Mouse (Mus musculus): Measurements from ENCODE around the gene Lrmda.

The Lrmda gene

DNA sequence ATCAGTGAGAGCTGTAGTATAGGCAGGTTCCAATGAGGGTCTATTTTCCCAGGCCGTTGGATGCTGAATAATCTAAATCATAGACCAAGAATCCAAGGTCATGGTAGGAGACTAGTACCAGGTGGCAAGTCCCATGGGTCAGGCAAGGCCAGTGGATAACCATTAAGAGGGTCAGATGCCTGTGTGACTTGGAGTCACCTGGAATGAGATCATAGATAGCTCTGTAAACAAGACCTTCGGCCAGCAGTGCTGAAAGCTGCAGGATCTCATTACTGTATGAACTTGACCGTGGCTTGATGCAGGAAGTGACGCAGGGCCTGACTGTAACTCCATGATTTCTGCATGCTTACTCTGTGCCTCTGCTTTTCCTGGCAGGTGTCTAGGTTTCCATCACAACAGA lies 402.2 kb downstream of the Lrmda start:
- no peak for DNase-seq (ENCODE audit: low read depth)

DNA sequence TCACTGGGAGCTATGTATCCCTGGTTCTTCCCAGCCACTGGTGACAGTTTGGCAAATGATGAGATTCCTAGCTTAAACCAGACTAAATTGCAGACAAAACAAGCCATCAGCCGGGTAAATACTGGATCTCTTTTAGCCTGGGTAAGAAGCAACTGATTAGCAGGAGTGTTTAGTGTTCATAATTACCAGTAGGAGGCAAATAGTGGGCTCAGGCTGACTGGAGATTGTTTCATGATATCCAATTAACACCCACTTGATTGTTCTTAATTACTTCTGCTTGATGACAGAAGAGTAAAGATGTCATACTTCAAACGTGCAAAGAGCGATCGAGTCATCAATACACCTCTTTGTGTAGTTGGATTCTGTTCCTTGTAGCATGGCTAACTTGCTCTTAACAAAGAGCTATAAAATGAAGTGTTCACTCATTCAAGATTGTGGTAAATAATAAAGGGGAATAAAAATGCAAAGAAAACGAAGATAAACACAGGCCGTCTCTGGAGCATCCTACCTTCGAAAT lies 405.6 kb downstream of the Lrmda start:
- no peak for DNase-seq (ENCODE audit: low read depth)

DNA sequence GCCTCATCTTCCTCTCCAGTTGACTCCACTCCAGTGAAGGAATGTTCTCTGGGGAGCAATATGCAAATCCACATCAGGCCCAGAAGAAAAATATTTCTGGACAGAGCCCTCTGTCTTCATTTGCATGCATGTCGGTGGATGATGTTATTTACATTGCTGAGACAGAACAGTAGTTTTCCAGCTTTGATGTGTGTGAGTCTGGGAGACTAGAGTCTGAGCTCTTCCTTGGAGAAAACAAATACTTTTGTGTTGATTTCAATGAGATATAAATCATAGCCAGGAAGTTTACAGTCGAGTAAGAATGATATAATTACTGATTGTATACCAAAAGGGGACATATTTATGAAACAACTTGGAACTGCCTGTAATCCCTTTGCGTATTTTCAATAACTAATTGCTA lies 415.9 kb downstream of the Lrmda start:
- no peak for DNase-seq (ENCODE audit: low read depth)

DNA sequence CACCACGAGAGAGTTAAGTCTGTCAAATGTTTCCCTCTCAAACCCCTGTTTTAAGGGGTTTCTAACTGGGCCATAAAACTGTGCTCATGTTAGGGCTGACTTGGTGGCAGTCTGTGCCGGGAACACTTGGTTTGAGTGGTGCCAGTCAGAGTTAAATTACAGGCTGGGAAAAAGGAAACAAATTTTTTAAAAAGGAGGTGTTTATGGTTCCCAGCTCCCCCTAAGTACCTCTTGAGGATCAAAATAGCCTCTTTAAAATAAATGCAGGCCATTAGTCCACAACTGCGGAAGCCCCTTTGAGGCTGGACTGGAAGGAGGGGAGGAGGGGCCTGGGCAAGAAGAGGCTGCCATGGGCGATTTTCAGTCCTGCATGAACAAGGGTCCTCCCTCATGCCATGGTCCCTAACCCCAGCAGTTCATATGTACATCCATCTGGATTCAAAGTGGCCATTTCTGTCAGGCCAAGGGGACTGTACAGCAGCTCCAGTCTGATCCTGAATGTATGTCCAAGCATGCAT lies 416.4 kb downstream of the Lrmda start:
- no peak for DNase-seq (ENCODE audit: low read depth)

DNA sequence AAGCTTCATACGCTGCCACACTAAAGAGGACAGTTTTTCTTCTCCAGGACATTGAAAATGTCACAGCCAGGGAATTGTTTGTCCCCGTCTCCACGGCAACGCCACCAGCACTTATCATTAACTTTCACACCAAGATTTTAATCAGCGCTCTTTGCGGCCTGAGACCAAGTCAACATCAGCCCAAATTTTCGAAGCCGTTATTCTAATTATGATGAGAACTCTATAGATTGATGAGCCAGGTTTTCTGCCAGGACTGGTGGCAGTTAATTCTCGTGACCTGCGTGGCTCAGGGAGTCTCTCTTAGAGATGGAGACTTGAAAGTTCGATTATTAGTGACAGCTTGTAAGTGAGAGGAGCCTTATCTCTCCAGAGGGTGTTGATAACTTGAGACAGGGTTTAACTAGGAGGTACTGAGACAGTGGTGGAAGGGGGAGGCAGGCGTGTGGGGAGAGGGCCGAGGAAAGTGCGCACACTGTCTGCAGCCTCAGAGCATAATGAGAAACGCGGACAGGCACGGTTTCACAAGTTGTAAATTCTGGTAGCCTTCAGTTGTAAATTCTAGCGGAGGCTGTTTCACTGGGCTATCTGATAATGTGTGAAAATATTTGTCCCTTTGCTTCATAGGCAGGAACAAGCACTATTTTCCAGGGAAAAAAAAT lies 421.0 kb downstream of the Lrmda start:
- no peak for DNase-seq (ENCODE audit: low read depth)

GRCm38 (mm10) chr14:22441859-22442447 lies 422.4 kb downstream of the Lrmda start:
- DNase-seq (ENCODE audit: low read depth), result no peak

DNA sequence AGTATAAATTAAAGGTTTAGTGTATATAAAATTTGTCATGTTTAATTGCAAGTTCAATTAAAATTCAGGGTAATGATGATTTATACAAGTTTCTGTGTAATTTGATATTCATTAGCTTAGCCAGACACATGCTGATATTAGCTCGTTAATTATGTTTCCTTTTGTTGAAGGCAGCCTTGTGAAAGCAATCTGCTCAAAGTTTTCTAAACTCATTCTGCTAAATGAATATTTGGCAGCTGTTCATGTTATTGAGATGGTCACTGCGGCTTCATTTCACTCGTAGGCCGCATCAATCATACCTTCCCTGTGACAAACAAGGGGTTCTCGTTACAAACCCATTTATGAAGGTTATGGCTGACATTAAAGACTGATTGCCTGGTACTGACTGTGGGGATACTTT lies 423.2 kb downstream of the Lrmda start:
- DNase-seq (ENCODE audit: low read depth), result no peak

- DNase-seq (ENCODE audit: low read depth), result no peak
Measured at GRCm38 (mm10) chr14:22444541-22444940, 425.0 kb downstream of the Lrmda start.

- no peak for DNase-seq (ENCODE audit: low read depth)
Measured at GRCm38 (mm10) chr14:22445161-22445821, 425.8 kb downstream of the Lrmda start.

DNA sequence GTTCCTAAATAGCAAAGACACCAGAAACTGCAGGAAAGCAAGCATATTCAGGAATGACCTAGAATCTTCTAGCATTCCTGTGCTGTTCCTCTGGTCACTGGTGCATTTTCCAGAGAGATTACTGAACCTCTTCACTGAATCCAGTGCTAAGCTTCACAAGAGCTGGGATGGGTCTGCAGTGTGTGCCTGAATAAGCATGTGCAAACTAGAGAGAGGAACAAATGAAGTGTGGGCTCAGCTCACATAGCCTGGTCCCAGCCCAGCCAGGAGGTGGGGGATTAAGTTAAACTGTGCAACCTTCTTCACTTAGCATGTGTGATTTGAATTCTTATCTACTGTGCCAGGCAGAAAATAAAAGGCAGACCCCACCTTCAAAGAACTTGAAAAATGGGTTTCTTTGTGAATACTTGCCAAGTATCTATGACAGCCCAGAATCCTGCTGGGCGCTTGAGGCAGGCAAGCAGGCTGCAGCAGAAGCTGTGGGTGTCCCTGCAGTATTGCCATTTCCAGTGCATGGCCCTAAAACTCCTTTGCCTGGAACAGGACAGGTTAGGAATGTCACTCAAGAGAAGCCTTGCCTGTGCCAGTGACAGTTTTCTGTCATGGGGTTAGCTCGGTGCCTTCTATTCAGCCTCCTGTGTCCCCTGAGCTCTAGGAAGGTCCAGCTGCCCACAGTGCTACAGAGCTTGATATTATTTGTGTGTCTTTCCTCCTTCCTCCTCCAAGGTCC lies 426.5 kb downstream of the Lrmda start:
- DNase-seq (ENCODE audit: low read depth), result no peak

DNA sequence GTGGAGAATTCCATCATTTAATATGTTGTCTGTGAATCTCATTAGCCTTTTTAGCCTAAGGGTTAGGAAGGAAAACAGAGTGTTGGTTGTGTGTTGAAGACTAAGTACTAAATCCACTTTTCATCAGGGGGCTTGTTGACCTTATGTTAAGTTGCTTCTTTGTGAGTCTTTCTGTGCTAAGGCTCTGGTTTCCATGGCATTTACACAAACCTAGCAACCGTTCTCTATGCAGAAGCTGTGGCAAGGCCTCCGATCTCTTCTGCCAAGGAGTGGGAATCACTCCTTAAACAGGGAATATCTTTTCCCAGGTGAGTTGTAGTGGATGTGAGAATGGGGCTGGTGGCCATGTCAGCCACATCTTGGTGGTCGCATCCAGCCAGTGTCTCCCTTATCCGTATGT lies 432.1 kb downstream of the Lrmda start:
- DNase-seq (ENCODE audit: low read depth), result no peak

DNA sequence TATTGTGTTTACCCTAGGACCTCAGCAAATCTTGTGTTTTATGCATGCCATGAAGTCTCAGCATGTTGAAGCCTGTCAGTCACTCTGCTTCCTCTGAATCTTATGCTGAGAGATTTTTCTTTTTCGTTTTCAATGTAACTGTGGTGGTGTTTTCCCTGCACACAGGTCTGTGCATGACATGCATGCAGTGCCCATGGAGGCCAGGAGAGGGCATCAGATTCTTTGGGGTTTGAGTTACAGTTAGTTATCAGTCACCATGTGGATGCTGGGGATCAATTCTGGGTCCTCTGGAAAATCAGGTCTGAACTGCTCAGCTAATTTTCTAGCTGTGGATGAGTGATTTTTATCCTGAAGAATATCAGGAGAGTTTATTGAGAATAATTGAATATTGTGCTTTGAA lies 444.8 kb downstream of the Lrmda start:
- DNase-seq (ENCODE audit: low read depth), result no peak

DNA sequence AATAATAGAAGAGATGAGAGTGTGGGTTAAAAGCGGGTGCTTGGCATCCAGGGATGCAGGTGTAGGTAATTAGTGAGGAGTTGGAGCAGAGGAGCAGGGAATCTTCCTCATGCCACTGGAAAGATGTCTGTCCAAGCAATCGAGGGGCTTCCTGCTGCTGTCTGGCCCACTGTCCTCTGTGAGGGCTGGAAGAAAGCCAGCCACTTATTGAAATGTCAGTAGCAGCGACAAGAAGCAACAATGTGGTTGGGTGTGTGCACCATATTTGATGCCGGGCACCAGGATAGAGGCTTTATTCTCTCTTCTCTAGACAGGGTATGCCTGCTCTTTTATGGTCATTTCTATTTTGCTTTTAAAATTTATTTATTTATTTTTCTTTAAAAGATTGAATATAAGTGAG lies 451.5 kb downstream of the Lrmda start:
- no peak for DNase-seq (ENCODE audit: low read depth)

GRCm38 (mm10) chr14:22473451-22473850 lies 453.9 kb downstream of the Lrmda start:
- DNase-seq (ENCODE audit: low read depth), result no peak

GRCm38 (mm10) chr14:22473991-22474390 lies 454.5 kb downstream of the Lrmda start:
- DNase-seq (ENCODE audit: low read depth), result no peak

GRCm38 (mm10) chr14:22493326-22493725 lies 473.8 kb downstream of the Lrmda start:
- DNase-seq (ENCODE audit: low read depth), result no peak

- DNase-seq (ENCODE audit: low read depth), result no peak
Measured at GRCm38 (mm10) chr14:22494290-22494689, 474.8 kb downstream of the Lrmda start.

DNA sequence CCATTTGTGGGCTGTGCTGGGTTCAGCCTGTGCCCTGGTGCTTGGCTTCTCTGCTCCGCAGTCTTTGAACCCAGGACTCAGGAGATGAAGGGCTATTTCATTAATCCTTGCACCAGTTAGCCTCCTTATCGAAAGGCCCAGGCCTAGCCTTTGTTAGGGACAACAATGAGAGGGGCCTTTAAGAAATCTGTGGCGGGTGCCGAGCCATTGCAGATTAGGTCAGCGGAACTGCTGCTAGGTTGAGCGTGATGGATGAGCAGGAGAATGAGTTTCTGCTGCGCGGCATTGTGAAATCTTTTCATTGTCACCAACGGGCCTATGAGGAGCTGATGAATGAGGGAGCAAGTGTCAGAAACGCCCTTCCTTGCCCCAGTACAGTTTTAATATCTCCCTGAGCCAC lies 475.4 kb downstream of the Lrmda start:
- DNase-seq (ENCODE audit: low read depth), result no peak

DNA sequence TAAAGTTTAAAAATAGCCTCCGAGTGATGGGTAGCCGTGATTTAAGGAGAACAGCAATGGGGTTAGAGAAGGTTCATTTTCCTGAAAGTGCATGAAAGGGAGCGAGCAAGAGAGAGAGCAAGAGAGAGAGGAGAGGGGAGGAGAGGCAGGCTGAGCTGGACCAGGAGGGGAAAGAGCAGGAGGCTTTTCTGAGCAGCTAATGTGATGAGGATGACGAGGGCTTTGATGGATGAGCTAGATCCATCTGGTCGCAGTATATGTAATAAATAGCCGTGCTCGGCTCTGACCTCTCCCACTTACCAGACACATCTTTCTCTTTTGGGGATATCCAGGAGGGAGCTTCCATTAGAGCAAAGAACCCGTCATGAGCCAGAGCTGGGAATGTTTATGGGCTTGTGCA lies 475.8 kb downstream of the Lrmda start:
- DNase-seq (ENCODE audit: low read depth), result no peak

GRCm38 (mm10) chr14:22497636-22498131 lies 478.2 kb downstream of the Lrmda start:
- DNase-seq (ENCODE audit: low read depth), result no peak

DNA sequence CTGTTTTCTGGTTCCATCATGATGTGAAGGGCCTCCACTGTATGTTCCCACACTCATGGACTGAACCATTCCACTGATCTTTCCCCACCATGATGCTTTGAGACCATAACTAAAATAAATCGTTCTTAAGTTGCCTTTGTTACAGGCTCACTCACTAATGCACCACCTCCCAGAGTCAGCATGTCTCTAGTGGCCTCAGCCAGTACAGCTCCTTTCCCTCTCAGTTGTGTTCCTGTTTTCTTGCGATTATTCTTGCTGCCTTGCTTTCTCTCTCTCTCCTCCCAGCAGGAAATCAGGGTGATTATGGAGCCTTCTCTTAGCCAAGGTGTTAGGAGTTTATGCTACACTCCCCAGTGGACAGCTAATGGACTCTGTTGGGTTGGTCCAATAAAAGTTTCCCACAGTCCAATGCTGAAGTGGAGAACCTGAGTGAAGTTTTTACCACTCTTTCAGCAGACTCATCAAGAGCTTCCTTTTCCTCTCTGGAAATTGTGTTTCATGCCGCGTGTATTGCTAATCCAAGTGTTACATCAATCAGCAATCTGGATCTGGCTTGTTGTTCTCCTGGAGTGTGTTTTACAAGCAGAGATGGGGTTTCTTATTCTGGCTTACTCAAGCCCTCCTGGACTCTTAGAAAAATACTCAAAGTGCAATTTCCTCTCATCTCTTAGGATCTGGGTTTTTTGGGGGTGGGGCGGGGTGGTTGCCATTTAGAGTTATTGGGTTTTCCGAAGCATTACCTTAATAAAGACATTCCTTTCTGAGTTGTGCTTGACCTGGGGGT lies 490.4 kb downstream of the Lrmda start:
- no peak for DNase-seq (ENCODE audit: low read depth)

DNA sequence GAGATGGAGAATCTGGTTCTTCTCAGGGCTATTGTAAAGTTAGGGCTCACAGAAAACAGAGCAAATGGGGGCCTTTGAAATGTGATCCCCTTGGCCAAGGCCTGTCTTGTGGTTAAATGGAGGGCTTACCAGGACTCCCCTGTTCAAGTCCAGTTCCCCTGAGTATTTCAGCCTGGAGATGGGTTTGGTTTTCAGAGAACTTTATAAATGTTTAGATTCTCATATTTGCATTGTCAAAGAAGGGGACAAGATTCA lies 490.9 kb downstream of the Lrmda start:
- no peak for DNase-seq (ENCODE audit: low read depth)

All from induced T-regulatory cell, adult 2 months (primary cell).